Mouse (Mus musculus) embryonic facial prominence, embryonic 14.5 days (tissue): Measurements from ENCODE around the gene Psg19. TPM values are rescaled to one million over a fixed set of nuclear protein-coding genes. Genes with fewer than 3 reads are reported as not detected.
"Not testable (repeated sequence)": the region's sequence is repeated elsewhere in the genome, so short reads cannot be mapped to it uniquely, and the experiment has no call there.

ENCODE experiments used
- ATAC-seq: fragments of 200-750 bp; cut with Nextera tagmentation; 2 replicates; pipeline ENCODE4 v1.8.0; 2017; ENCODE audit warnings: low read depth, moderate number of reproducible peaks, moderate TSS enrichment
- DNase-seq: peaks from one replicate; pipeline ENCODE4 v3.0.0-alpha.2; 2015; ENCODE audit warnings: low spot score
- H3K27ac ChIP-seq: fragments of 300-500 bp; sonication (generic); replicated peaks from 2 replicates; pipeline ENCODE4 v1.5.1; 2014; ENCODE audit warnings: low read depth, mild to moderate bottlenecking, low read length, moderate library complexity
- H3K27me3 ChIP-seq: fragments of 300-500 bp; sonication (generic); replicated peaks from 2 replicates; pipeline ENCODE4 v1.6.1; 2014; ENCODE audit warnings: low read length; ENCODE audit not compliant: control insufficient read depth, insufficient read depth
- H3K36me3 ChIP-seq: fragments of 300-500 bp; sonication (generic); 2 replicates; pipeline ENCODE4 v1.6.1; 2014; ENCODE audit warnings: low read length, mixed read lengths; ENCODE audit not compliant: control insufficient read depth, insufficient read depth
- H3K4me1 ChIP-seq: fragments of 300-500 bp; sonication (generic); 2 replicates; pipeline ENCODE4 v1.6.1; 2014; ENCODE audit warnings: antibody characterized with exemption, low read length; ENCODE audit not compliant: control insufficient read depth, insufficient read depth
- H3K4me2 ChIP-seq: fragments of 300-500 bp; sonication (generic); 2 replicates; pipeline ENCODE4 v1.6.1; 2014; ENCODE audit warnings: low read depth, mild to moderate bottlenecking, low read length, moderate library complexity, mixed read lengths
- H3K4me3 ChIP-seq: fragments of 300-500 bp; sonication (generic); 2 replicates; pipeline ENCODE4 v1.5.1; 2014; ENCODE audit warnings: low read depth, mild to moderate bottlenecking, low read length
- H3K9ac ChIP-seq: fragments of 300-500 bp; sonication (generic); 2 replicates; pipeline ENCODE4 v1.6.1; 2014; ENCODE audit warnings: low read depth, mild to moderate bottlenecking, low read length, moderate library complexity, mixed read lengths
- H3K9me3 ChIP-seq: fragments of 300-500 bp; sonication (generic); 2 replicates; pipeline ENCODE4 v1.6.1; 2016; ENCODE audit warnings: low read length; ENCODE audit not compliant: control insufficient read depth
- WGBS: fragments of 180-500 bp; shearing (Covaris S2); extraction: QIAGEN DNeasy Blood & Tissue Kit; methylation state at CpG from one replicate; pipeline ENCODE4 v1.1.7; 2014; 5-methylcytosine and 5-hydroxymethylcytosine counted together
- polyA plus RNA-seq: library from polyadenylated mRNA; unstranded; fragments of >200 nt; fragmentation: Nextera tagmentation; extraction: Ambion mirVana; gene quantifications from 2 replicates; pipeline ENCODE4 v1.2.1, GENCODE M21; 2014

Psg19 gene
- polyA plus RNA-seq, 1 experiment from 2014 or later, result not detected

DNA sequence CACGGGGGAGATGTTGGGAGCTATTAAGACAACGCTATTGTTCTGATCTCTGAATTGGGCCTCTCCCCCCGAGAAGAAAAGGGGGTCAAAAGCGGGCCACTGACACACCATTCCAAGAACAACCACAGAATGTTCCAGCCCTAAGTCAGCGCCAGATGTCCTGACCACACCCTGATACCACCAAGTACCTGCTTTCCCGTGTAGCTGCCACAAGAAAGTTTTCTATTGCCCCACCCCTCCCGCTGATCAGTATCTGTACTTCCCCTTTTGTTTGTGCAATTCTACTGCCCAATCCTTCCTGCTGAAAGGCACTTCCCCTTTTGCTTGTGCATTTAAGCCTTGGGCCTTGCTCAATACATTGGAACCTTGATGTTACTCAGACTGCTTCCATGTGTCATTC is 38.2 kb downstream of the Psg19 start:
- H3K27ac ChIP-seq, ATAC-seq, DNase-seq, H3K4me2 ChIP-seq, H3K9me3 ChIP-seq, H3K4me1 ChIP-seq, H3K36me3 ChIP-seq, H3K9ac ChIP-seq, H3K4me3 ChIP-seq, H3K27me3 ChIP-seq: not testable (repeated sequence)
- 90% methylated on average over 7 of the region's 7 CpGs for WGBS

DNA sequence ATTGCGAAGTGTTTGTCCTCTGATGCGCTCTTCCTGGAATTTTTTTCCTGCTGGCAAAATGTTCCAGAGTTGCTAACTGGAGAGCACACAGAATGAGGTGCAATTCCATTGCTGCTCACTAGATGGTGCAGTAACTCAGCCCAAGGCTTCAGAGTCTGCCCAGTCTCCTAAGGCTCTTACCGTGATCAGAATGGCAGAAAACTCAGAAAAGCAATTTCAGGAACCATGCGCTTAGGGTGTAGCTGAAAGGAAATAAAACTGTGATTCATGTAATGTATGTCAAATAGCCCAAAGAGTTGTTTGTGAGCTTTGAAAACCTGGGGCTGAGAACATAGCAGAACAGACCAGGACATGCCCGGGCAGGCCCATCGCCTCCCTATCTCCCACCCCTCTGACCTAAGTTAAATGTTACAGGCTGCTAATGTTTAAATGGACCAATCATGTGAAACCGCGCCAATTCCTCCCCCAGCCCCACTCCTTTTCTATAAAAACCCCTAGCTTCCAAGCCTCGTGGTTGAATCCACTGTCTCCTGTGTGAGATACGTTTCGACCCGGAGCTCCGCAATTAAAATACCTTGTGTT is 48.3 kb downstream of the Psg19 start:
- H3K4me1 ChIP-seq, H3K4me3 ChIP-seq, H3K27ac ChIP-seq, H3K4me2 ChIP-seq, H3K36me3 ChIP-seq, H3K9ac ChIP-seq, H3K9me3 ChIP-seq: not testable (repeated sequence)
- peak; percentile 84 for ATAC-seq
- WGBS, result 52% methylated on average over 10 of the region's 13 CpGs
- peaks cover 23% of the 10 kb centered on the region for H3K27me3 ChIP-seq
- peak; percentile 83 for DNase-seq

DNA sequence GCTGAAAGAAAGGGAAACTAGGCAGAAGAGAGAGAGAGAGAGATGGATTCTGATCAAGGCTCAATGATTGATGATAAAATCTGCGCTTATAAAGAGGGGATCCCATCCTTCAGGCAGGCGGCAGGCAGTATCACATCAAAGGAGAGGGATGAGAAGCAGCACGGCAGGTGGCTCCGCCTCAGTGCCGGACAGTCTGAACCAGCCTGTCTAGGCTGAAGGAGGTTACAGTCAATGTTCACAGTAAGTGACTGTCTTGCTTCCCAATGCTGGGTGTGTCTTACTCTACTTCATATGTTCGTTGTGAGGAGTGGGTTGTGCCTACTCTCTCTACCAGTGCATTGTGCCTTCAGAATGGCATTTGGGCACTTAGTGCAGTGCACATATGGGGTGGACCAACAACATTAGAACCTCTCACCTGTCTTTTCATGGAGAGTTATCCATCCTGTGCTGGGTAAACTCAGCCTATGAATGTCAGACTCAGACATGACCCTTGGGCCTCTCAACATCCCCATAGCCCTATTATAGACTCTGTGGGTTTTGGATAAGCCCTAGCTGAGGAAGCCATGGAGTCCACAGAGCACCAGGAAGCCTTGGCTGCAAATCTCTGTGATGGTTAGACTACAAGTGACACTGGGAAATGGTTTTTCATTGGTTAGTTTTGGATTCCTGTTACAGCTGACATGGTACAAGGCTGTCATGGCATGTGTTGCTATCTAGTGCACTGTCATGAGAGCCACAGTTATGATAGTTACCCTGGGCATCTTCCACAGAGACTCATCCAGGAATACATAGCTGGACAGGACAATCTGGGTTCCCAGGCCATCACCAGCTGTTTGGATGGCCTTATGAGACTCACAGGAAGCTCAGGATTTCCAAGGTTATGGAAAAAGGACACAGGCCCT is 49.1 kb downstream of the Psg19 start:
- DNase-seq (no peak), ATAC-seq (no peak)
- H3K4me3 ChIP-seq, result no peak overlapping the region
- no peaks in the 10 kb centered on the region for H3K36me3 ChIP-seq
- no peak overlapping the region for H3K9ac ChIP-seq
- H3K27ac ChIP-seq, result no peak overlapping the region
- H3K4me1 ChIP-seq, result no peaks in the 10 kb centered on the region
- 0 out of 2 replicates have a peak, but pooled peaks cover 3% of the 10 kb centered on the region for H3K9me3 ChIP-seq
- H3K4me2 ChIP-seq, result no peak overlapping the region
- 10% methylated on average over 6 of the region's 6 CpGs for WGBS
- peaks cover 23% of the 10 kb centered on the region for H3K27me3 ChIP-seq

DNA sequence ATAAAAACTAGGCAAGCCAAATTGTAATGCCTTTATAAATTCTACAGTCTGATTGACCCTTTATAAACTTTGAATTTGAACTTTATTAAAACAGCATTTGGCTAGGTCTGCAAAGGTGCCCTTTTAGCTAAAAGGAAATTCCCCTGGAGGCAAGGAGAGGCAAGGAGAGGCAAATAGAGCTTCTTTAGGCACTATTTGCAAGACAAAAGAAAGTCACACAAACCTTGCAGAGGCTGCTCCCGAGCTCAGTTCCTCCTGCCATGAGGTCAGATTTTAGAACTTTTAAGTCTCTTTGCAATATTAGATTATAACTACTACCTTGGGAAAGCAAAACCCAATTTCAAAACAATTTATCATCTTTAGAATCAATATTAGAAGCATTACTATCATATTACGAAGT is 50.9 kb downstream of the Psg19 start:
- H3K4me1 ChIP-seq, DNase-seq, H3K36me3 ChIP-seq, H3K4me2 ChIP-seq, H3K9ac ChIP-seq, H3K4me3 ChIP-seq, H3K27ac ChIP-seq, ATAC-seq, H3K9me3 ChIP-seq: not testable (repeated sequence)
- H3K27me3 ChIP-seq, result peaks cover 23% of the 10 kb centered on the region
- 34% methylated on average over 2 of the region's 2 CpGs for WGBS

DNA sequence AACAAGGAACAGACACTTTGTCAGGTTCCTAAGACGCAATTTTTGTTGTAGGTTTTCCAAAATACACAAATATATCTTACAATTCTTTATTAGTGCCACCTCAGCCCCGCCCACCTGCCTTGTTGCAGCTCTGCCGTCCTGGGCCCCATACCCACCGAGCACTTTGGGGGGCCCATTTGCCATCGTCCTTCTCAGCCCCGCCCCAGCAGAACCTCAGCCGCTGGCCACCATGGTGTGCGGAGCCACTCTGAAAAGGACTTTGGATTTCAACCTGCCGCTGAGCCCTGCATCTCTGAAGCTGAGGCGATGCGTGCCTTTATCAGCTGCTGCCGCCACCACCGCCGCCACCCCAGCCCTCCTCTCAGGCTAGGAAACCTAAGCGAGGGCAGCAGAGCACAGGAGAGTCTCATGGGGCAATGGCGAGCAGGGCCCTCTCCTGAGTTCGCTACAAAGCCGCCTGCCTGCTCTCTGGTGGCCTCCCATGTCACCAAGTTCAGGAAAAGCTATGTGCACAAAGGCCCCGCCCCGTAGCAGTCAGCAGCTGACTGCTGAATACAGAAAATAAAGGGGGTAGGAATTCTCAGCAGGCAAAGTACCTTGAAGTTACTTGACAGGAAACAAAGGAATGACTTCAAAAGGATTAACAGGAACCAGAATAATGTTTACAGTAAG is 52.0 kb downstream of the Psg19 start:
- DNase-seq (peak; percentile 57), ATAC-seq (peak; percentile 80)
- Histone ChIP-seq H3K27me3 (peaks cover 23% of the 10 kb centered on the region), H3K4me1 (no peaks in the 10 kb centered on the region), H3K27ac (no peak overlapping the region), H3K9ac (no peak overlapping the region), H3K9me3 (0 out of 2 replicates have a peak, but pooled peaks cover 3% of the 10 kb centered on the region), H3K4me3 (peak overlapping the region; percentile 17; the same call in 1 of the 2 replicates), H3K36me3 (no peaks in the 10 kb centered on the region), H3K4me2 (peak overlapping the region; percentile 33)
- 11% methylated on average over 20 of the region's 20 CpGs for WGBS

Other genes with a start within 250 kb of the Psg19 start
- not detected in 2 replicates for gene Psg27, start 231.2 kb downstream of the Psg19 start, polyA plus RNA-seq
- not detected in 2 replicates for gene Psg23, start 182.0 kb downstream of the Psg19 start, polyA plus RNA-seq
- not detected in 2 replicates for gene Psg21, start 141.8 kb downstream of the Psg19 start, polyA plus RNA-seq
- not detected in 2 replicates for gene Psg20, start 112.3 kb downstream of the Psg19 start, polyA plus RNA-seq
- not detected in 2 replicates for gene Psg22, start 80.4 kb downstream of the Psg19 start, polyA plus RNA-seq
- gene Psg17, start 23.1 kb upstream of the Psg19 start, polyA plus RNA-seq, result 0.10 TPM in 1 of 2 replicates, not detected in the other
- gene Mill2, start 41.4 kb upstream of the Psg19 start, polyA plus RNA-seq, result 0.52 and 0.58 TPM in 2 replicates
- gene Pglyrp1, start 72.8 kb upstream of the Psg19 start, polyA plus RNA-seq, result 5.3 and 10.0 TPM in 2 replicates
- 19.4 and 22.5 TPM in 2 replicates for gene Ccdc61, start 111.9 kb upstream of the Psg19 start, polyA plus RNA-seq
- 0.79 and 0.81 TPM in 2 replicates for gene Nova2, start 127.4 kb upstream of the Psg19 start, polyA plus RNA-seq
- gene Nanos2, start 188.9 kb upstream of the Psg19 start, polyA plus RNA-seq, result not detected in 2 replicates
- gene Mypop, start 192.7 kb upstream of the Psg19 start, polyA plus RNA-seq, result 4.0 and 4.2 TPM in 2 replicates
- 26.6 and 27.4 TPM in 2 replicates for gene Irf2bp1, start 205.5 kb upstream of the Psg19 start, polyA plus RNA-seq
- 0.56 and 1.6 TPM in 2 replicates for gene Foxa3, start 225.0 kb upstream of the Psg19 start, polyA plus RNA-seq
- gene Sympk, start 225.9 kb upstream of the Psg19 start, polyA plus RNA-seq, result 23.6 and 23.8 TPM in 2 replicates